Mouse (Mus musculus): Measurements from ENCODE around the gene Olfr951.

Olfr951 gene

GRCm38 (mm10) chr9:39387110-39387509 lies at the start of gene Olfr951:
Olfr951 (plus strand) TSS chr9:39387410.
- DNase-seq (ENCODE audit: low spot score in 2 of 2) = no peak

GRCm38 (mm10) chr9:39427048-39427447 lies 39.8 kb downstream of the Olfr951 start, which contains the start of gene Olfr952:
Olfr952 (minus strand) TSS chr9:39427148.
- no peak for DNase-seq (ENCODE audit: low spot score in 2 of 2)
